Mouse (Mus musculus): ENCODE data around the gene Col5a1.
A peak's percentile ranks its signal among the peaks of the same experiment; 100 is the strongest.

Col5a1 gene

GRCm38 (mm10) chr2:27981066-27981465 lies 94.8 kb downstream of the Col5a1 start:
- no peak for DNase-seq

GRCm38 (mm10) chr2:27981621-27982535 lies 95.7 kb downstream of the Col5a1 start:
- DNase-seq, result no peak

GRCm38 (mm10) chr2:27983093-27983492 lies 96.9 kb downstream of the Col5a1 start:
- DNase-seq, result no peak

GRCm38 (mm10) chr2:27983884-27984283 lies 97.7 kb downstream of the Col5a1 start:
- peak; percentile 66 to 71 for DNase-seq

GRCm38 (mm10) chr2:27986751-27987150 lies 100.5 kb downstream of the Col5a1 start:
- DNase-seq, result no peak

GRCm38 (mm10) chr2:27990430-27991211 lies 104.4 kb downstream of the Col5a1 start:
- no peak for DNase-seq

GRCm38 (mm10) chr2:27993416-27993815 lies 107.2 kb downstream of the Col5a1 start:
- peak; percentile 13 to 29 for DNase-seq

GRCm38 (mm10) chr2:27999996-28000583 lies 113.9 kb downstream of the Col5a1 start:
- no peak for DNase-seq

DNA sequence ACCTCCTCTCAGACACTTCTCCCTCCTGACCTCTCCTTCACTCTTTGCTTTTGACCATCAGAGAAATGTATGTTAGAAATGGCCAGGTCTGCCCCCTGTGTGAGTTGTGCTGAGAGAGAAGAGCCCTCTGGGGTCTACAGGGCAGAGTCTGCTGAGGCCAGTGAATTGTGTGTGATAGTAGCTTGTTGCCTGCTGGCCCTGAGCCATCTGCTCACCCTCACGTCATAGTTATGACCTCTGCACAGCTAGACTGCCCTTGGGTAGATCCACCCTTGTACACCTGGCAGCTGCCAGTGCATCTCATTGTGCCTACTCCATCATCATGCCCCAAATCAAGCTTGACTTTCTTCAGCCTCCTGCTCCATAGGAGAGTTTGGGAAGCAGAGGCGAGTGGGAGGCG lies 114.4 kb downstream of the Col5a1 start:
- DNase-seq, result no peak

DNA sequence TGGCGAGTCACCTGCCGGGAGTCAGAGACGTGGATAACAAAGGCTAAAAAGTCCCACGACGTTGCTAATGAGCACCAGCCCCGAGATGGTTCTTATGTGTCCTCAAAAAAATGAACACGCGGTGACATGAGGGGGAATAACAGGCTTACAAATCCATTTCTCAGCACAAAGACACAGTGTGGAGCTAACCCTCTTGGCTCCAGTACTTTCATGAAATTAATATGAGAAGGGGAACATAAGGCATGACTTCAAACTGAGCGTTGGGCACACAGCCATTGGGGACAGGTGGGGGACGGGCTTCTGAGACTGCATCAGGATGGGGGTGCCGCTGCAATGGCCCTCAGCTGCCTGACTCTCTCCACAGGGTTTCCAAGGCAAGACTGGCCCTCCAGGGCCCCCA lies 115.0 kb downstream of the Col5a1 start:
- no peak for DNase-seq

DNA sequence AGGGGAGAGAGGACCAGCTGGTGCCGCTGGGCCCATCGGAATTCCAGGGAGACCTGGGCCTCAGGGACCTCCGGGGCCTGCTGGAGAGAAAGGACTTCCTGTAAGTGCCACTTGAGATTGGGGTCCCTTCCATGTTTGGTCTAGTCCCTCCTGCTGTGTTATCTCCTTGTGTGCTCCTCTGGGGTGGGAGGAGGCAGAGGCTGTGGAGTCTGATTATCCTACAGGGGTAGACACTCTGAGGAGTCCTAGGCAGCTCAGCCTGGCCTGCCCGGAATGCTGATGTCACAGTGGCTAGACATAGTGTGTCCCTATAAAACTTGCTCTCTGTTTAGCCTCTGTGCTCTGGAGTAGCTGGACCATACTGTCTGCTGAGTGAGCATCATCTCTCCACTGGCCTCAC lies 119.0 kb downstream of the Col5a1 start:
- DNase-seq, result no peak

- no peak for DNase-seq
These were observed 122.0 kb downstream of the Col5a1 start for GRCm38 (mm10) chr2:28008261-28008660.

DNA sequence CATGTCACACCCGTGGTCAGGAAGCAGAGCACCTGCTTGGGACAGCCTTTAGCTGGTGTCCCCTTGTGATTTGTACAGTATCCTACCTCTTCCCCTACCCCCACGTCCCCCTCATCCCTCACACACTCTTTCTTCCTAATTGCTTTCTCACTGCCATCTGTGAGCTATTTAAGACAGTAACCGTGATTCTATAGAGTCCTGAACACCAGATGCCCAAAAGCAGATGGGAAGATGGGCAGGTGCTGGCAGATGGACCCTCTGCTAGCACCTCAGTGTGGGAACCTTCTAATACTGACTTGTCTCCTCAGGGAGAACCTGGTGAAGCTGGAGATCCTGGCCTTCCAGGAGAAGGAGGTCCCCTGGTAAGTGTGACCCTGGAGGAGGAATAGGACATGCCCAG lies 126.1 kb downstream of the Col5a1 start:
- no peak for DNase-seq

- DNase-seq, result no peak
These were observed 128.6 kb downstream of the Col5a1 start for GRCm38 (mm10) chr2:28014778-28015177.

GRCm38 (mm10) chr2:28024416-28024815 lies 138.2 kb downstream of the Col5a1 start:
- no peak for DNase-seq

DNA sequence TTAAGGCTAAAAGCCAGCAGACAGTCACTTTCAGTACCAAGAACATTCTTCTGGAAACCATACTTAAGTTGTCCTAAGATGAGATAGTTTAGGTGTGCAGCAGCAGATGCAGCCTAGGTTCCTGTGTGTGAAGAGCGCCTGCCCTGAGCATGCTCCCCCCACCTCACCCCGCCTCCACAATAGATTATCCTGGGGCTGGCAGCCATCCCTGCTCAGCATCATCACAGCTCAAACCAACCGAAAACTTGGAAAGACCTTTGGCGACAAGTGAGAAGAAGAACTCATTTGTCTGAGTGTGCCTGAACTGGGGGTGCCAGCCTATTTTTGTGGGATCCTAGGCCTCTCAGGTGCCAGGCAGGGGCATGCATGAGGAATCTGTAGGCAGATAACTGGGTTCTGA lies 139.6 kb downstream of the Col5a1 start:
- no peak for DNase-seq

DNA sequence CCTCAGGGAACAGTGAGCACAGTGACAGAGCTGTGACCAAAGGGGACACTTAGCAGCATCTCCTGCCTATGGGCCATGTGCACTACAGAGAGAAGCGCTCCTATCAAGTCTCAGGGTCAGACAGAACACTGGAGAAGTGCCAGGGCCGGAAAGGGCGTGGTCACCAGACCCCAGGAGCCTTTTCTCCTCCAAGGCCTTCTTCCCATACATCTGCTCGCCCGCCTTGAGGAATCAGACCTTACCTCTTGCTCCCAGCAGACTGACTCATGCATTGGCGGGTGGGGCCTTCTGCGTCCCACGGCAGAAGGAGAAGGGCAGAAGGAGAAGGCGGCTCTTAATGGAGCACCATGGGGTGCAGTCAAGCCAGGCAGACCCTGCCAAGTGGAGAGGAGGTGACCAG lies 145.6 kb downstream of the Col5a1 start:
- DNase-seq, result no peak

GRCm38 (mm10) chr2:28032469-28032868 lies 146.2 kb downstream of the Col5a1 start:
- DNase-seq, result no peak

- no peak for DNase-seq
These were observed 147.9 kb downstream of the Col5a1 start for GRCm38 (mm10) chr2:28034011-28034710.

- DNase-seq, result no peak
These were observed 150.6 kb downstream of the Col5a1 start for GRCm38 (mm10) chr2:28036788-28037187.

DNA sequence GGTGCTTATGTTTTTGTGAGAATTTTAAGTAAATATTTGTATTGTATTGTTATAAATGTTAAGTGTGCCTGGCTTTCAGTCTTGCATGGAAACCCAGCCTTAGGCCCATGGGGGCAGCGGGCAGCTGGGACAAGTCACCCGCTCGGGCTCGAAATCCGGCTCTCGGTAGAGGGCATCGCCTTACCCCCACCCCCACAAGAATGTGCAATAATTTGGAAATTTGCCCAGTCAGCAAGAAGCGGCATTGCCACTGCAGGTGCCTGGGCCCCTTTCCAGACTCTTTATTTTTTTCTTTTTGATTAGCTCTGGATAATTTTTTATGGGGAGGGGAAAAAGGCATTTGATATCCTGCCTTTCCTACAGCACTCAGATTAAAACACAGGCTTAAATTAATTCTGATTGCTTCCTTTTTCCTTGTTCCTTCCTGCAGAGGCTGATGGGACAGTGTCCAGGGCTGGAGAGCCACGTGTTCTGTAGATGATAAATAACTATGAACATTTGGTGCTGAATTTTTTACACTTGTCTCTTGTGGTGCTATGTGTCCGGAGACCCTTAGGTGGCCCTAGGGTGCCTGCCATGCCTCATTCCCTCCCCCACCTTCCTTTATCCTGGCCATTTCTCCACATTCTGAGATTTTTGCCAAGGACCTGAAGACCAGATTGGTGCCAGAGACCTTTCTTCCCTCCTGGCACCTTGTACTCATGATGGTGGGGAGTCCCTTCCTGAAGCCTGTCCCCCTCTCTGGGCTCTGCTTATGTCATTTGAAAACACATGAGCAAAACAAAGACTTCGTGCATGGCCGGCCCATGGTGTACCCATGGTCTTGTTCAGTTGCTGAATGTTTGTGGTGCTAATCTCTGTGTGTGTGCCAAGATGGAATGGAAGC lies 151.5 kb downstream of the Col5a1 start:
- peak; percentile 26 to 51 for DNase-seq

Measured in kidney, postnatal 4 days (tissue).